Mouse (Mus musculus) v-Abl transformed pro-B cells (cell line): ENCODE data around the gene Ssxb3.
"Not testable (repeated sequence)": the region's sequence is repeated elsewhere in the genome, so short reads cannot be mapped to it uniquely, and the experiment has no call there.

Experiments
- in situ Hi-C, 2 experiments: fragments of 400-800 bp; cut with MboI; formaldehyde crosslinking; loops; one replicate each; pipeline ENCODE4 v1.15.1; 2025; ENCODE audit not compliant: unreplicated experiment in 2 of 2

Ssxb3 gene

DNA sequence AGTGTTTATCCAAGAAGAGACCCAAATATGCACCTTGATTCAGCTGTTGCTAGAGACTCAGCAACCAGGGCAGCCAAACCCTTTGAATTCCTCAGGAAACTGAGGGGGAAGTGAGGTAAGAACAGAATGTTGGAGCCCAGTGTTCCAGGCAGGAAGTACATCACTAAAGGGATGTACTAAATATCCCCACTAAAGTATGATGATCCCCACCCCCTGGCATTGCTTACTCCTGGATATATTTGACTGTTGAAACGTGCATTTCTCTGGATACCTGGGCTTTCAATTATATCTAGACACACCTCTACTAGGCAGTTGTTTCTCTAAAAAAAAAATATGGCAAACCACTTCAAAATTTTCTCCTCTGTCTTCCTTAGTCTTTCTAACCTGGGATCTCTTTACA, at the start of gene Ssxb3:
Gene Ssxb3 (minus strand): TSS at position 101 of the 400 bp plus-strand sequence.
- in situ Hi-C loops: not testable (repeated sequence)

DNA sequence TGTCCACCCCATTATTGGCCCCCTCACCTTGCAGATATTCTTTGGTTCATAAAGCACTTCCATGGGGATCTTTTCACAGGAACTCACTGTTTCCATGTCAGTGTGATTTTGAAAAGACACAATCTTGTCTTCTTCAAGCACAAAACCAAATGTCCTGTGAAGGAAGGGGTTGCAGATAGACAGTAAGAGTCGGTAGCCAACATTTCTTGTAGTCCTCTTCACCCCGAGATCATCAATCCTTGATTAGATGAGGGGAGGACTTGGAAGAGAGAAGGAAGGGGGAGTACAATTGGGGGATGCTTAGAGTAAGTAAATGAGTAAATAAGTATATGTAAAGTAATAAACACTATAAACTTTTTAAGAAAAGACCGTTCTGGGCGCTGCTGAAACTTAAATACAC, 43.5 kb downstream of the Ssxb3 start, which contains the start of gene Ssxb6:
Gene Ssxb6 (minus strand): TSS at position 101 of the 400 bp plus-strand sequence.
- in situ Hi-C loops: not testable (repeated sequence)
